Mouse (Mus musculus): ENCODE measurements around the gene Trh.
A peak's percentile ranks its signal among the peaks of the same experiment; 100 is the strongest.

The Trh gene

GRCm38 (mm10) chr6:92244591-92244990 is at the start of gene Trh:
Gene Trh (minus strand): TSS chr6:92244650.
- no peak for DNase-seq

- no peak for DNase-seq
These were observed 46.4 kb upstream of the Trh start for GRCm38 (mm10) chr6:92290826-92291225.

GRCm38 (mm10) chr6:92286889-92287288 is 42.4 kb upstream of the Trh start:
- DNase-seq = no peak

GRCm38 (mm10) chr6:92286258-92286888 is 41.9 kb upstream of the Trh start:
- peak; percentile 26 for DNase-seq

GRCm38 (mm10) chr6:92285559-92285958 is 41.1 kb upstream of the Trh start:
- no peak for DNase-seq

- DNase-seq = no peak
These were observed 32.7 kb upstream of the Trh start for GRCm38 (mm10) chr6:92277179-92277578.

GRCm38 (mm10) chr6:92273652-92274322 is 29.3 kb upstream of the Trh start:
- DNase-seq = no peak

- no peak for DNase-seq
These were observed 28.2 kb upstream of the Trh start for GRCm38 (mm10) chr6:92272601-92273000.

GRCm38 (mm10) chr6:92269019-92269418 is 24.6 kb upstream of the Trh start:
- DNase-seq = peak; percentile 66

- no peak for DNase-seq
These were observed 23.6 kb upstream of the Trh start for GRCm38 (mm10) chr6:92268001-92268400.

- DNase-seq = no peak
These were observed 16.9 kb upstream of the Trh start for GRCm38 (mm10) chr6:92261162-92261843.

GRCm38 (mm10) chr6:92255346-92255745 is 10.9 kb upstream of the Trh start:
- DNase-seq = no peak

GRCm38 (mm10) chr6:92253253-92253870 is 8.9 kb upstream of the Trh start:
- no peak for DNase-seq

GRCm38 (mm10) chr6:92247215-92247919 is 2.9 kb upstream of the Trh start:
- DNase-seq = no peak

- no peak for DNase-seq
These were observed 1.9 kb upstream of the Trh start for GRCm38 (mm10) chr6:92246335-92246734.

GRCm38 (mm10) chr6:92241178-92241906 is 3.1 kb downstream of the Trh start:
- DNase-seq = peak; percentile 17

GRCm38 (mm10) chr6:92235036-92235435 is 9.4 kb downstream of the Trh start:
- DNase-seq = no peak

GRCm38 (mm10) chr6:92231762-92232161 is 12.7 kb downstream of the Trh start:
- DNase-seq = no peak

- DNase-seq = no peak
These were observed 13.1 kb downstream of the Trh start for GRCm38 (mm10) chr6:92231356-92231755.

GRCm38 (mm10) chr6:92229586-92229985 is 14.9 kb downstream of the Trh start:
- DNase-seq = no peak

GRCm38 (mm10) chr6:92229103-92229502 is 15.3 kb downstream of the Trh start:
- no peak for DNase-seq

GRCm38 (mm10) chr6:92224981-92225380 is 19.5 kb downstream of the Trh start:
- DNase-seq = no peak

Data from cerebellum, adult 9-10 months (tissue).